Mouse (Mus musculus) cerebellum, adult 11 months (tissue): ENCODE measurements around the gene Xylt1.

Source experiments
- DNase-seq: peaks from one replicate; pipeline ENCODE4 v3.0.0; 2022

The Xylt1 gene

GRCm38 (mm10) chr7:117567252-117567651 lies 186.5 kb downstream of the Xylt1 start:
- no peak for DNase-seq

- DNase-seq = no peak
These were observed 187.0 kb downstream of the Xylt1 start for GRCm38 (mm10) chr7:117567653-117568340.

- no peak for DNase-seq
These were observed 190.4 kb downstream of the Xylt1 start for GRCm38 (mm10) chr7:117571131-117571530.

- no peak for DNase-seq
These were observed 190.9 kb downstream of the Xylt1 start for GRCm38 (mm10) chr7:117571713-117572112.

- no peak for DNase-seq
These were observed 192.4 kb downstream of the Xylt1 start for GRCm38 (mm10) chr7:117573170-117573569.

GRCm38 (mm10) chr7:117575417-117575816 lies 194.6 kb downstream of the Xylt1 start:
- DNase-seq = no peak

GRCm38 (mm10) chr7:117577035-117577434 lies 196.3 kb downstream of the Xylt1 start:
- DNase-seq = no peak

GRCm38 (mm10) chr7:117585164-117585563 lies 204.4 kb downstream of the Xylt1 start:
- DNase-seq = no peak

- no peak for DNase-seq
These were observed 206.0 kb downstream of the Xylt1 start for GRCm38 (mm10) chr7:117586811-117587210.

- DNase-seq = no peak
These were observed 206.6 kb downstream of the Xylt1 start for GRCm38 (mm10) chr7:117587234-117587929.

GRCm38 (mm10) chr7:117588426-117588825 lies 207.6 kb downstream of the Xylt1 start:
- DNase-seq = no peak

- no peak for DNase-seq
These were observed 208.6 kb downstream of the Xylt1 start for GRCm38 (mm10) chr7:117589359-117589758.

- no peak for DNase-seq
These were observed 209.0 kb downstream of the Xylt1 start for GRCm38 (mm10) chr7:117589820-117590219.

- DNase-seq = no peak
These were observed 213.4 kb downstream of the Xylt1 start for GRCm38 (mm10) chr7:117594191-117594590.

GRCm38 (mm10) chr7:117595029-117595695 lies 214.4 kb downstream of the Xylt1 start:
- DNase-seq = no peak

GRCm38 (mm10) chr7:117600443-117600842 lies 219.7 kb downstream of the Xylt1 start:
- DNase-seq = no peak

GRCm38 (mm10) chr7:117610439-117610838 lies 229.7 kb downstream of the Xylt1 start:
- no peak for DNase-seq

- no peak for DNase-seq
These were observed 232.2 kb downstream of the Xylt1 start for GRCm38 (mm10) chr7:117612788-117613473.

- no peak for DNase-seq
These were observed 233.0 kb downstream of the Xylt1 start for GRCm38 (mm10) chr7:117613796-117614195.

GRCm38 (mm10) chr7:117614346-117614745 lies 233.6 kb downstream of the Xylt1 start:
- DNase-seq = no peak

GRCm38 (mm10) chr7:117614851-117615250 lies 234.1 kb downstream of the Xylt1 start:
- no peak for DNase-seq

GRCm38 (mm10) chr7:117616277-117616676 lies 235.5 kb downstream of the Xylt1 start:
- no peak for DNase-seq

- DNase-seq = no peak
These were observed 238.0 kb downstream of the Xylt1 start for GRCm38 (mm10) chr7:117618715-117619150.
